Mouse (Mus musculus) kidney, embryonic 15.5 days (tissue): Measurements from ENCODE around the gene Kcnma1. TPM values are rescaled to one million over a fixed set of nuclear protein-coding genes. Genes with fewer than 3 reads are reported as not detected.

Experiments used
- ATAC-seq: fragments of 200-750 bp; cut with Nextera tagmentation; replicated peaks from 2 replicates; pipeline ENCODE4 v1.8.0; 2017; ENCODE audit warnings: moderate TSS enrichment; ENCODE audit not compliant: low FRiP score
- H3K27ac ChIP-seq: fragments of 300-500 bp; sonication (generic); 2 replicates; pipeline ENCODE4 v1.5.1; 2015; ENCODE audit warnings: mild to moderate bottlenecking, inconsistent platforms
- H3K27me3 ChIP-seq: fragments of 300-500 bp; sonication (generic); 2 replicates; pipeline ENCODE4 v1.6.1; 2015; ENCODE audit warnings: inconsistent platforms
- H3K36me3 ChIP-seq: fragments of 300-500 bp; sonication (generic); 2 replicates; pipeline ENCODE4 v1.6.1; 2015; ENCODE audit warnings: inconsistent platforms
- H3K4me1 ChIP-seq: fragments of 300-500 bp; sonication (generic); 2 replicates; pipeline ENCODE4 v1.6.1; 2015; ENCODE audit warnings: inconsistent platforms
- H3K4me2 ChIP-seq: fragments of 300-500 bp; sonication (generic); 2 replicates; pipeline ENCODE4 v1.6.1; 2015; ENCODE audit warnings: moderate library complexity, mild to moderate bottlenecking, inconsistent platforms
- H3K4me3 ChIP-seq: fragments of 300-500 bp; sonication (generic); replicated peaks from 2 replicates; pipeline ENCODE4 v1.5.1; 2015; ENCODE audit warnings: mild to moderate bottlenecking, inconsistent platforms
- H3K9ac ChIP-seq: fragments of 300-500 bp; sonication (generic); 2 replicates; pipeline ENCODE4 v1.6.1; 2015; ENCODE audit warnings: mild to moderate bottlenecking, inconsistent platforms
- H3K9me3 ChIP-seq: fragments of 300-500 bp; sonication (generic); replicated peaks from 2 replicates; pipeline ENCODE4 v1.6.1; 2016; ENCODE audit warnings: inconsistent platforms
- WGBS: fragments of 180-500 bp; shearing (Covaris S2); methylation state at CpG from one replicate; pipeline ENCODE4 v1.1.7; 2015; ENCODE audit warnings: mixed read lengths; 5-methylcytosine and 5-hydroxymethylcytosine counted together
- polyA plus RNA-seq: library from polyadenylated mRNA; unstranded; fragments of >200 nt; fragmentation: Nextera tagmentation; extraction: Ambion mirVana; gene quantifications from 2 replicates; pipeline ENCODE4 v1.2.1, GENCODE M21; 2015

Kcnma1 gene
- polyA plus RNA-seq, 1 experiment from 2014 or later: 2.5 TPM

DNA sequence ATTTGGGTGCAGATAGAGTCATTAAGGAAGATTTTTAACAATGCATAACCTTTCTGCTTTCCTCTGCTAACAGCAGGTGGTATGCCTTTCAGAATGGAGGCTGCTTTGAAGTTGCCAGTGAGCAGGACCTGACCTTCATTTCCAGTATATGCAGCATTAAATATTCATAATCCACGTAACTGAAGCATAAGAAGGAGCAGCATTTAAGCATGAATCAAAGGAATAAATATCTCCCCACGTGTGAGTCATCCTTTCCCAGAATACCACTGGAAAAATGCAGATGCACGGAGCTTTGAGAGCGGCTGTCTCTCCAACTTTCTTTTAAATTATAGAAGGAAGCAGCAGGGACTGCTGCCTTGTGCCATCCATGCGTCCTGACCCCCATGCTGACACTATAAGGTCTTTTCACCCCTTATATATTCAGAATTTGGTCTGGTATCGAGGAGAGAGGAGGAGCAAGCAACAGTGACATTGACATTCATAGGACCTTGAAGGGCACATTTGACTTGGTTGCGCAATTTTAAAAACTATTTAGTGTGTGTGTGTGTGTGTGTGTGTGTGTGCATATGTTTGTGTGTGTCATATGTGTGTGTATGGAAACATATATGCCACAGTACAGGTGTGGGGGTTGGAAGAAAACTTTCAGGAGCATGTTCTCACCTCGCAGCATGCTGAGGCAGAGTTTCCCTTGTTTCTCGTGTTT, 368.8 kb downstream of the Kcnma1 start:
- 83% methylated on average over 9 of the region's 9 CpGs for WGBS
- peaks cover 15% of the 10 kb centered on the region; the same call in 1 of the 2 replicates for H3K4me1 ChIP-seq
- 0 out of 2 replicates have a peak, but pooled peaks cover 5% of the 10 kb centered on the region for H3K27me3 ChIP-seq
- ATAC-seq: no peak
- no peaks in the 10 kb centered on the region for H3K36me3 ChIP-seq
- H3K4me2 ChIP-seq: no peak overlapping the region
- H3K4me3 ChIP-seq: no peak overlapping the region
- H3K9ac ChIP-seq: no peak overlapping the region
- H3K9me3 ChIP-seq: no peaks in the 10 kb centered on the region
- H3K27ac ChIP-seq: no peak overlapping the region

DNA sequence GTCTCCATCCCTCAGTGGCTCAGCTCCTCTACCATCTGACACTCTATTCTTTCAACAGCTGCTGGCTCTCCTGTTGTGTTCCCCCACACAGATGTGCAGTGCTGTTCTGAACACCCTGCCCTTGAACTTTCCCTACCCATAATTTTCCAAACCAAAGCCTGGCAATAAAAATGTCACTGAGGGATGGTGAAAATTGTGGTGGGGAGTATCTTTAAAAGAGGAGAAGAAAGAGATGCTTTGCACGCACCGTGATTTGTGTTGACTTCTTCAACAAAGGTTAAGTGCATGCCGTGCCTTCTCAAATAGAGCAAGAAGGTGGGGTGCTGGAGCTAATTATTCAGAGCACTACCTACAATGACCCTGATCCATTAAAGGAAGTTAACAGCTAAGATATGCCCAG, 371.1 kb downstream of the Kcnma1 start:
- no peak overlapping the region for H3K4me3 ChIP-seq
- H3K4me2 ChIP-seq: no peak overlapping the region
- H3K4me1 ChIP-seq: peaks cover 15% of the 10 kb centered on the region; the same call in 1 of the 2 replicates
- H3K27me3 ChIP-seq: 0 out of 2 replicates have a peak, but pooled peaks cover 5% of the 10 kb centered on the region
- peak; percentile 86 for ATAC-seq
- WGBS: 14% methylated on average over 3 of the region's 3 CpGs
- H3K27ac ChIP-seq: no peak overlapping the region
- H3K9me3 ChIP-seq: no peaks in the 10 kb centered on the region
- H3K9ac ChIP-seq: no peak overlapping the region
- no peaks in the 10 kb centered on the region for H3K36me3 ChIP-seq

DNA sequence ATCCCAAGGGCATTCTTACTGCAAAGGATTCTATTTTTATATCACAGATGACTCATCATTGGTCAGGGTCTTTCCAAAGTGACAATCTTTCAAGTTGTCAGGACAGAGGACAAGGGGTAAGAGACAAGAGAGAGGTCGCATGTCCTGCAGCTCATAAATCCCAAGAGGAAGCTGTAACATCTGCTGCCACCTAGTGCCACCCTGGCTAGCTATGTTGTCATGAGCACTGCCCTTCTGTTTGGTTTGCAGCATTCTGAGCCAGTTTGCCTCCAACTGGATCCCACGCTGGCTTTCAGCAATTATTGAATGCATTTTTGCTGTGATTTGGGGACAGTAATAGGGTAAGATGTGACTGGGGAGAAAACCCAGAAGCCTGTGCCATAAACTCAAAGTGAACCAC, 373.6 kb downstream of the Kcnma1 start:
- ATAC-seq: no peak
- Histone ChIP-seq H3K4me3 (no peak overlapping the region), H3K27me3 (no peaks in the 10 kb centered on the region; the same call in 1 of the 2 replicates), H3K36me3 (no peaks in the 10 kb centered on the region), H3K9me3 (no peaks in the 10 kb centered on the region), H3K4me2 (no peak overlapping the region), H3K9ac (no peak overlapping the region), H3K27ac (no peak overlapping the region), H3K4me1 (peaks cover 29% of the 10 kb centered on the region)
- WGBS: 35% methylated on average over 2 of the region's 2 CpGs

DNA sequence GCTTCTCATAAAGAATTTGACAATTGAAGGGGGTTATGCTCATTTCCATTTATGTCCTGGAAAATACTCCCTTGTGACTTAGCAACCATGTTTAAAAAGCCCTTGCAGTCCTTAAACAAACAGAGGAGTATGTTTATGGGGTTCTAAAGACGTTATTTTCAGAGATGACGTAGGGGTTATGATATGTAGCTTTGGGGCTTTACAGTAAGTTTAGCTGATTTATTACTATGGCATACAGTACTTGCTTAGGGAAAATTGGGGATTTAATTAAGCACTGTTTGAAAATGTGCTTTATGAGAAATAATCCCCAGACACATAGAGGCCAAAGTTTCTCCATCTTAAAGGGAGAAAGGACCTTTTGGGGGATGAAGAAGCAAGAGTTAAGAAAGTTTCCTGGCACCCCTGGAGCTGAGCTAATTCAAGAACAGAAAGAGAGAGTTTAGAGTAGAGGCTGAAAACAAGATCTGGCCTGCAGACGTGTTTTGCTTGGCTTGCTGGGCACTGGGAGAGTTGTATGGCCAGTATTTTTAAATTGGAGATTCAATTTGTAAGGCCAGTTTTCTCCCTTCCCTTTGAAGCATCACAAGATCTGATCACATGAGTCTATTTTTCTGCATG, 376.1 kb downstream of the Kcnma1 start:
- 56% methylated on average over 3 of the region's 3 CpGs for WGBS
- H3K27me3 ChIP-seq: no peaks in the 10 kb centered on the region; the same call in 1 of the 2 replicates
- H3K36me3 ChIP-seq: no peaks in the 10 kb centered on the region
- peaks cover 46% of the 10 kb centered on the region for H3K4me1 ChIP-seq
- no peak overlapping the region for H3K9ac ChIP-seq
- no peaks in the 10 kb centered on the region for H3K9me3 ChIP-seq
- H3K4me3 ChIP-seq: no peak overlapping the region
- no peak for ATAC-seq
- H3K27ac ChIP-seq: no peak overlapping the region
- no peak overlapping the region for H3K4me2 ChIP-seq

DNA sequence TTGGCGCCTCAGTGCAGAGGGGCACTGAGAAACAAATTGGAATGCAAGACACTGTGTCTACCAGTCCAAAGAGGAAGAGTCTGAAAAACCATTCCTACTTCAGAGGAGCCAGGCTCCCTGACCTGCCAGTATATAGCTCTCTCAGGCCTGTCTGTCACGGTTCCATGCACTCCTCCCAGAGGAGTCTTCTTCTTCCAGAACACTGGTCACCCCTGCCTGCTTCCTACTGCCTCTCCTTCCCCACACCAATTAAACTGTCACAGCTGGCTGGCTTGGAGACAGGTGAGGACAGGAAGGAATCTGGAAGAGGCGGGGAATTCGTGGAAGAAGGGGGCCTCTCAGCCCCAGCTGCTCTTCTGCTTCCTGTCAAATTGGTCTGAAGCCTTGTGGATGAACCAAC, 378.4 kb downstream of the Kcnma1 start:
- no peaks in the 10 kb centered on the region for H3K36me3 ChIP-seq
- 0 out of 2 replicates have a peak overlapping the region, but pooled peaks have one; percentile 1 for H3K4me2 ChIP-seq
- peaks cover 43% of the 10 kb centered on the region for H3K4me1 ChIP-seq
- 24% methylated on average over 4 of the region's 4 CpGs for WGBS
- no peaks in the 10 kb centered on the region for H3K9me3 ChIP-seq
- peak overlapping the region; percentile 48; the same call in 1 of the 2 replicates for H3K27ac ChIP-seq
- peak; percentile 93 for ATAC-seq
- no peaks in the 10 kb centered on the region; the same call in 1 of the 2 replicates for H3K27me3 ChIP-seq
- no peak overlapping the region for H3K4me3 ChIP-seq
- H3K9ac ChIP-seq: no peak overlapping the region

DNA sequence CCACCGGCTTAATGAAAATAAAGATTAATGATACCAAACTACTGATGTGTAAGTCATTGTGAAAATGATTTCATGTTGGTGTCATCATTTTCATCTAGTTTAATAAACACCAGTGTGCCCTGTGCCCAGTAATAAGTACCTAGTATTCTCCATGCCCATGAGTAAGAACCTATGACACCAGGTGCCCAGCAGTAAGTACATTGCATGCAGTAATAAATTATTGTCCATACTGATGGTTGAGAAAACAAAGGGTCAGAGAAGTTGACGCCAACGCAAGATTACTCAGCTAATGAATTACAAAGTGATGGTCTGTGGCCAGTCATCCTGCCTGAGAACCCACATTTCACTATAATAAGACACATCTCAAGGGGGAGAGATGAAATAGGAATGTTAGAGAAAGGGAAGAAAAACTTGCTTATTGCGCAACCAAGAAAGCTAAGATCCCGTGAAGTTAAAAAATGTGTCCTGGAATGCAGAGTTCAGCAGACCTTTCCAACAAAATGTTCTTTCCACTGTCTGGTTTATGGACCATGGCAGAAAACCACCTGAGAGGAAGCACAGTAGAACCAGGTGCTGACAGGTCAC, 381.2 kb downstream of the Kcnma1 start:
- Histone ChIP-seq H3K9ac (no peak overlapping the region), H3K4me1 (peaks cover 40% of the 10 kb centered on the region), H3K4me3 (no peak overlapping the region), H3K4me2 (no peak overlapping the region), H3K27ac (no peak overlapping the region), H3K27me3 (no peaks in the 10 kb centered on the region; the same call in 1 of the 2 replicates), H3K9me3 (no peaks in the 10 kb centered on the region), H3K36me3 (no peaks in the 10 kb centered on the region)
- ATAC-seq: no peak; the same call in 1 of the 2 replicates
- 34% methylated on average over 5 of the region's 5 CpGs for WGBS

DNA sequence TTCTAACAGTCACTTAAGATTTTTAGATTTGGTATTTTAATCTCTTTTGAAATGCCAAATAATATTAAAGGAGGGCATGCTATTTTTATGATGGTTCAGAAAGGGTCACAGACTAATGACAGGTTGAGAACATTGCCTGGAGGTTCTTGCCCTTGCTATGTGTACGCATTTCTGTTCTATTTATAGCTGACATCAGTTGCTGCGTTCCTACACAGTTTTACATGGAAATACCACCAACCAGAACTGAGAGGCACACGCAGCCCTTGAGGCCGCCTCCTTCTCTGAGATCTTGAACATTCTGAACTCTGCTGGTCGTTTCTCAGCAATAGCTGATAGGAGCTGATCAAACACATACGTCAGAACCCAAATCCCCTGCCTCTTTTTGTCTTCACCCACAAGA, 387.4 kb downstream of the Kcnma1 start:
- no peak overlapping the region for H3K9ac ChIP-seq
- no peaks in the 10 kb centered on the region for H3K36me3 ChIP-seq
- H3K4me2 ChIP-seq: no peak overlapping the region
- no peak overlapping the region for H3K27ac ChIP-seq
- ATAC-seq: no peak
- H3K9me3 ChIP-seq: no peaks in the 10 kb centered on the region
- H3K4me1 ChIP-seq: no peaks in the 10 kb centered on the region
- no peaks in the 10 kb centered on the region for H3K27me3 ChIP-seq
- 63% methylated on average over 6 of the region's 6 CpGs for WGBS
- no peak overlapping the region for H3K4me3 ChIP-seq

DNA sequence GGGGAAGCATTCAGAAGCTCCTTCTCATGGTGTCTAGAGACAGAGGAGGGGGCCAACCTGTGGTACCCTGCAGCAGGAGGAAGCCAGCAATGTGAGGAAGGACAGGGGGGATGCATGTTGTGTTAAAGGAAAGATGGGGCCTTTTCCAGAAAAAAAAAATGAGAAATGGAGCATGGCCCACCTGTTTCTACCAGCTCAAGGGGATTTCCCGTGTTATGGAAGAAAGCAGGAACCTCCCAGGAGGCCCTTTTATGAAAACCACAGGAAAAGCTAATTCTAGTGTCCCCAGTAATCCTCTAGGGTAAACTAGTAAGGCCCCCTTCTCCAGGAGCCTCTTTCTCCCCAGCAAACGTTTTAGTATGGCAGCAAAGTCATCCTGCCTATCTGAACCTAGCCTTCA, 388.2 kb downstream of the Kcnma1 start:
- Histone ChIP-seq H3K36me3 (no peaks in the 10 kb centered on the region), H3K27me3 (no peaks in the 10 kb centered on the region), H3K4me2 (no peak overlapping the region), H3K27ac (no peak overlapping the region), H3K4me3 (no peak overlapping the region), H3K9me3 (no peaks in the 10 kb centered on the region), H3K9ac (no peak overlapping the region), H3K4me1 (no peaks in the 10 kb centered on the region)
- WGBS: 61% methylated on average over 2 of the region's 2 CpGs
- ATAC-seq: no peak

DNA sequence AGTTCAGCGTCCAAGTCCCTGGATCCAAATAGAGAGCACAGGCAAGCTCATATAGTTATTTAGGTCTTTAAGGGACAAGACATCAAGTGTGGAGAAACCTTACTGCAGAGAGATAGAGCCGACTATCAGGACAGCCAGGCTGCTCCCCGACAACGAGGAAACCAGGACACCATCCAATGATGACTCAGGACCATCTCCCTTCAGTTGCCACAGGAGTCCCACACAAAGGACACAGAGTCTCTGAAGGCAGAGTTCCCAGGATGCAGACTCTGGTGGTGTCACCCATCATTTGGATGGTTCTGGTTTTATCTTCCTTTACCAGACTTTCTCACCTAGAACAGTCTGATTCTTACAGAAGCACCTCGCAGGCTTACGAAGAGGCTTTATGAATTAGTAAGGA, 388.9 kb downstream of the Kcnma1 start:
- no peak for ATAC-seq
- no peaks in the 10 kb centered on the region for H3K27me3 ChIP-seq
- H3K4me2 ChIP-seq: no peak overlapping the region
- 92% methylated on average over 6 of the region's 6 CpGs for WGBS
- no peak overlapping the region for H3K9ac ChIP-seq
- no peaks in the 10 kb centered on the region for H3K4me1 ChIP-seq
- H3K36me3 ChIP-seq: no peaks in the 10 kb centered on the region
- no peak overlapping the region for H3K4me3 ChIP-seq
- H3K9me3 ChIP-seq: no peaks in the 10 kb centered on the region
- no peak overlapping the region for H3K27ac ChIP-seq

DNA sequence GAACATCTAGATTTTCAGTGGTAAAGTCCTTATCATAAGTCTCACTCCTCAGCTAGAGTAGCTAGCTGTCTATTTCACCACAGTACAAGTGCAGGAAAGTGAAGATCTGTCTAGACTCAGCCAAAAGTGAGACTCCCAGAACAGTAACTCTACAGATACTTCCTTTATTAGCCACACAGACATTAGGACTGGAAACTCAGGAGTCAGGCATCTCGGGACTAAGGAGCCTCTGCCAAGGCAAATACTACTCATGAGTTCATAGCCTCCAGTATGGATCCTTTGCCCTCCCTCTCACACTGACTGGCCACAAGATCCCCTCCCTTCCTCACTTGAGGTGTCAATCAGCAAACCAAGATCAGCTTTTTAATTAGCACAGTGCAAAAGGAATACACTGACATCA, 389.8 kb downstream of the Kcnma1 start:
- no peak overlapping the region for H3K27ac ChIP-seq
- no peak overlapping the region for H3K4me2 ChIP-seq
- H3K4me1 ChIP-seq: no peaks in the 10 kb centered on the region
- 56% methylated on average over 1 of the region's 1 CpGs for WGBS
- no peak overlapping the region for H3K4me3 ChIP-seq
- ATAC-seq: no peak
- no peaks in the 10 kb centered on the region for H3K36me3 ChIP-seq
- H3K27me3 ChIP-seq: no peaks in the 10 kb centered on the region
- H3K9ac ChIP-seq: no peak overlapping the region
- no peaks in the 10 kb centered on the region for H3K9me3 ChIP-seq

DNA sequence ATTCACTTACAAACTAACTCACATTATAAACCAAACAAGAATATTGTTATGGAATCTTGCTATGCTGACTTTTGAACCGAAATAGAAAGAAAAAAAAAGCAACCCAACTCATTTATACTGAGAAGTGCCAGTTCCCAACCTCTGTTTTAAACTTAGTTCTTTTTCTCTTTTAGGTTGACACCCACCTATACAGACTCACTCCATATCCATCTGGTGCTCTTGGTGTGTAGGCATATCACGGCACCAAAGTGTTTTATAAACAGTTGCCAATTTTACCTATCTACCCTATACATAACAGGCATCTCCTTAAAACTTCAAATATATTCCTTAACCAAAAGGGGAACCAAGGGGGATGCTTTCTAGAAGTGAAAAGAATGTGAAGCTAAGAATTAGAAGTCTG, 393.6 kb downstream of the Kcnma1 start:
- 88% methylated on average over 2 of the region's 2 CpGs for WGBS
- H3K4me2 ChIP-seq: no peak overlapping the region

DNA sequence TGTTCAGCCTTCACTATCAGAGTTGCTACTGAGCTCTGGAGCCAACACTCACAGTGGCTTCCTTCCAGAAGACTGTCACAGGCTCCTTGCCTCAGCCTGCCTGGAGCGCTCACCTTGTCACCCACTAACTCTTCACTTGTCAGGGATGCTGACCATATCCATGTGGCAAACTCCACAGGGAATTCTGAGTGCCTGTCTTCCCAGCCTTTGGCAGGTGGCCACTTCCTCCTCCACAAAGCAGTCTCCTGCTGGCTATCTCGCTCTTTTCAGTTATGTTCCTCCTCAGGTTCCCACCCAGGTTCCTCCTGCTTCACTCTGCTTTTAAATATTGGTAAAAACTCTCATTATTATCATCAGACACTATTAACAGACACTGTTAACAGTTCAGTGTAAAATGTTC, 395.3 kb downstream of the Kcnma1 start:
- Histone ChIP-seq H3K9me3 (no peaks in the 10 kb centered on the region), H3K36me3 (no peaks in the 10 kb centered on the region), H3K4me2 (no peak overlapping the region), H3K27ac (no peak overlapping the region), H3K4me1 (no peaks in the 10 kb centered on the region), H3K4me3 (no peak overlapping the region), H3K27me3 (no peaks in the 10 kb centered on the region), H3K9ac (no peak overlapping the region)
- WGBS: 70% methylated on average over 2 of the region's 2 CpGs
- no peak for ATAC-seq

More for the DNA sequence above, 393.6 kb downstream of the Kcnma1 start:
- Histone ChIP-seq H3K27me3 (no peaks in the 10 kb centered on the region), H3K9ac (no peak overlapping the region), H3K4me3 (no peak overlapping the region), H3K4me1 (no peaks in the 10 kb centered on the region), H3K27ac (no peak overlapping the region), H3K9me3 (no peaks in the 10 kb centered on the region), H3K36me3 (no peaks in the 10 kb centered on the region)
- ATAC-seq: no peak
